Mouse (Mus musculus): ENCODE results near the gene Lmtk3.

Lmtk3 gene

DNA sequence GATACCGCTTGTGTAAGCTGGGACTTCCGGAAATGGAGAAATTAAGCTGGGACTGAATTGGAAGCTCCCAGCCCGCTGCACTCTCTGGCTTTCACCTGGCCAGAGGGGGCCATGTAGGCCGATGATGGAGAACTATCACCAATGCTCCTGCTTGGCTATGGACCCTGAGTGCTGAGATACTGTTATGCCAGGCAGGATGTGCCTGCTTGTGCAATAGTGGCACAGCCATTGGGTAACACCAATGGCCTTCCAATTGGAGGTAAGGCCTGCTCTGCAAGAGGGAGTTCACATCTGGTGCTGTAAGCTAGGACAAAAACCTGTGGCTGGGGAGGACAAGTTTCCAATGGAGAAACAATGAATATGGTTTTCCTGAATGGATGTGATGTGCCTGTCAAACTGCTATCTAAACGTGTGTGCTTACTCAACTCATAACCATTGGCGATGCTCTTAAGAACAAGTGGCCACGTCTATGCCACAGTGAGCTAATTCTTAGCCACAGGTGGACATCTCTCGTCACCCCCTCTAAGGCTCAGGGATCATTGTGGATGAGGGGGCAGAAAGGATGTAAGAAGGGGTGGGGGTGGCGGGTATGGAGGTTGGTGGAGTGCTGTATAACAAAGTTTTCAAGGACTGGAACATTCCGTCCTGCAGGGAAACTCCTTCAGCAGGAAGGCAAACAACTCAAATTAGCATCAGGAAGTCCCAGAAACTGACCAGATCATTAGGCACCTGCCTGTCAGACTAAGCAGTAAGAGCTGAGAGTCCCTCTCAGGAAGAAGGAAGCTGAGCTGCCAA, 59.6 kb downstream of the Lmtk3 start:
- in situ Hi-C loops (cut with MboI; ENCODE audit: unreplicated experiment in 2 of 2): no loop called here

DNA sequence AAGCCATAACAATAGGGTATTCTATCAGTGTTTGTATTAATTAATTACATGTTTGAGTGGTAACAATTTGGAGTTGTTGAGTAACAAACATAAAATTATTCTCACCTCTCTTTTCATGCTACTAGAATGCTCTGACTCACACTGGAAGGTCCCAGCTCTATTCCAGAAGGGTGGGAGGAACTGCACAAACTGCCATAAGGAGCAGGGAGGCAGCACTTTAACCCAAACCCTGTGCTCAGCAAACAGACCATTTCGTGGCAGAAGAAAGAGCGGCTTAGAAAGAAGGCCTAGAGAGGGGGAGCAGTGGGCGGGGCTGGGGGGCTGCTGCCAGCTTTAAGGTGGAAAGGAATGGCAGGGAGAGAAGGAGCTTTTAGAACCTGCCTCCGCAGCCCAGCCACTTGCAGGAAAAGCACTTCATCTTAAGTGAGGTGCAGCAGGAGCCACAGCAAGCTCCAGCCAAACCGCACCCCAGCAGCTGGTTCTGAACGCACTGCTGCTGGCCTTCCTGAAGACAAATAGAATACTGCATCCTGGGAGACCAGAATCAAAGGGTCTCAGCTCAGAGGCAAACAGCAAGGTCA, 65.0 kb downstream of the Lmtk3 start:
- in situ Hi-C loops (cut with MboI; ENCODE audit: unreplicated experiment in 2 of 2): no loop called here

DNA sequence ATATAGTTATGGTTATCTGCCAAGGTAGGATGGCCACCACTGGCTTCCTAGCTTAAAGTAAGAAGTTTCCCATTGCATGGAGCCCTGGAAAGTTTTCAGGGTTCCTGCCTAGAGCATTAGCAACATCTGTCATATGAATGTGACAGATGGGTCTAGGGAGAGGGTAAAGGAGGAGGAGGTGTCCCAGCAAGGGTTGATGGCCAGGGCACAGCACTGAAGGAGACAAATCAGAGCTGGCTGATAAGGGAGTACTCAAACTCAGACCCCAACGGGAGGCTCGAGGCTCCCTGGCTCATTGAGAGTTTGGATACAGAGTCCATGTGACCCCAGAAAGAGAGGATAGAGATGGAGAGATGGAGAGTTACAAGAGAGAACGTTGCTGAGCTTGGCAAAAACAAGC, 67.1 kb downstream of the Lmtk3 start:
- in situ Hi-C loops (cut with MboI; ENCODE audit: unreplicated experiment in 2 of 2): loop anchor here in 1 of 2 experiments (25.0 kb wide), 1 partner anchor 362 kb away; no protein-coding TSS in a partner anchor

DNA sequence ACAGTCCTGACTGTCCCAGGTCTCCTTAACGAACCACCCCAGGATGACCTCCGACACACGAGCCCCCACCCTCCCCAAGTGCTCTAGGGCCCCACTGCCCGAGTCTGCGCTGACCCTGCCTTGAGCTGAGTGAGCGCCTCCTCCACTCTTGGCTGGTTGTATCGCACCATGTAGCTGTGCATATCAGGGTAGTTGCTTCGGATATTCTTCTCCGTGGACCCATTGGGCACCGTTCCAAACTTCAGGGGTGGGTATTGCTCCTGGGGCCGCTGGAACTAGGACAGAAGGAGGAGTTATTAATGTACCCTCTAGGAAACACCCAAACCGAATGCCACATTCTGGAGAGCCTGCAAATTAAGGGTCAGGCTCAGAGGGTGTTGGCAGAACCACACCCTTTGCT, 69.6 kb downstream of the Lmtk3 start:
- in situ Hi-C loops (cut with MboI; ENCODE audit: unreplicated experiment in 2 of 2): loop anchor here in 1 of 2 experiments (25.0 kb wide), 1 partner anchor 359 kb away; no protein-coding TSS in a partner anchor

Data from v-Abl transformed pro-B cells (cell line).